Mouse (Mus musculus) midbrain, embryonic 11.5 days (tissue): ENCODE measurements around the gene Adcy5. TPM values are rescaled to one million over a fixed set of nuclear protein-coding genes. Genes with fewer than 3 reads are reported as not detected.
A peak's percentile ranks its signal among the peaks of the same experiment; 100 is the strongest.

Source experiments
- ATAC-seq: fragments of 200-750 bp; cut with Nextera tagmentation; 2 replicates; pipeline ENCODE4 v1.8.0; 2017; ENCODE audit warnings: moderate TSS enrichment, moderate library complexity; ENCODE audit not compliant: low FRiP score
- DNase-seq: peaks from one replicate; pipeline ENCODE4 v3.0.0; 2015; ENCODE audit warnings: low spot score; ENCODE audit errors: missing footprints
- H3K27ac ChIP-seq: fragments of 300-500 bp; sonication (generic); 2 replicates; pipeline ENCODE4 v1.5.1; 2014; ENCODE audit warnings: low read depth, low read length
- H3K27me3 ChIP-seq: fragments of 300-500 bp; sonication (generic); 2 replicates; pipeline ENCODE4 v1.6.1; 2014; ENCODE audit warnings: mild to moderate bottlenecking, low read length, moderate library complexity, mixed read lengths; ENCODE audit not compliant: control insufficient read depth, insufficient read depth
- H3K36me3 ChIP-seq: fragments of 300-500 bp; sonication (generic); 2 replicates; pipeline ENCODE4 v1.6.1; 2014; ENCODE audit warnings: mild to moderate bottlenecking, low read length, moderate library complexity, mixed read lengths; ENCODE audit not compliant: control insufficient read depth, insufficient read depth
- H3K4me1 ChIP-seq: fragments of 300-500 bp; sonication (generic); 2 replicates; pipeline ENCODE4 v1.6.1; 2014; ENCODE audit warnings: low read length; ENCODE audit not compliant: control insufficient read depth, insufficient read depth
- H3K4me2 ChIP-seq: fragments of 300-500 bp; sonication (generic); 2 replicates; pipeline ENCODE4 v1.6.1; 2014; ENCODE audit warnings: mild to moderate bottlenecking, moderate library complexity
- H3K4me3 ChIP-seq: fragments of 300-500 bp; sonication (generic); 2 replicates; pipeline ENCODE4 v1.5.1; 2014; ENCODE audit warnings: low read depth, low read length
- H3K9ac ChIP-seq: fragments of 300-500 bp; sonication (generic); 2 replicates; pipeline ENCODE4 v1.6.1; 2014; ENCODE audit warnings: low read length
- H3K9me3 ChIP-seq: fragments of 300-500 bp; sonication (generic); 2 replicates; pipeline ENCODE4 v1.6.1; 2016; ENCODE audit warnings: low read length; ENCODE audit not compliant: control insufficient read depth
- WGBS: fragments of 180-500 bp; shearing (Covaris S2); extraction: QIAGEN DNeasy Blood & Tissue Kit; methylation state at CpG from one replicate; pipeline ENCODE4 v1.1.7; 2014; 5-methylcytosine and 5-hydroxymethylcytosine counted together
- polyA plus RNA-seq: library from polyadenylated mRNA; unstranded; fragments of >200 nt; fragmentation: Nextera tagmentation; extraction: Ambion mirVana; gene quantifications from 2 replicates; pipeline ENCODE4 v1.2.1, GENCODE M21; 2014

Adcy5 gene
- polyA plus RNA-seq, 1 experiment from 2014 or later: 1.7 TPM

DNA sequence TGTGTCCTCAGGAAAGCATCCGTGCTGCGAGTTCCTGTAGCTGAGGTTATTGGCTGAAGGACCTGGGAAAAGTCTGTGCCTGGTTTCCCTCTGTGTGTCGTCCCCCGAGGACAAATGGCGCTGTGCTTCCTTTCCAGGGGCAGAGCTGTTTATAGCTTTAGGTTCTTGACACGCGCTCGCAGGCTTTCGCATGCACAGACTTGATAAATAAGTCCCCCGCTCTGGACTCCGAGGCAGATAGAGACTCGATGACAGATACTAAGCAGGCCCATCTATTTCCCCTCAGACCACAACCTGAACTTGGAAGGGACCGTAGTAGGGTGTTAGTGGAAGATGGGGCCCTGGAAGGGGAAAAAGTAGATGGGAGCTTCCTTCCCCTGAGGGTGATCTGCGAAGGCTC is 70.0 kb downstream of the Adcy5 start:
- 91% methylated on average over 14 of the region's 14 CpGs for WGBS
- ATAC-seq: no peak

DNA sequence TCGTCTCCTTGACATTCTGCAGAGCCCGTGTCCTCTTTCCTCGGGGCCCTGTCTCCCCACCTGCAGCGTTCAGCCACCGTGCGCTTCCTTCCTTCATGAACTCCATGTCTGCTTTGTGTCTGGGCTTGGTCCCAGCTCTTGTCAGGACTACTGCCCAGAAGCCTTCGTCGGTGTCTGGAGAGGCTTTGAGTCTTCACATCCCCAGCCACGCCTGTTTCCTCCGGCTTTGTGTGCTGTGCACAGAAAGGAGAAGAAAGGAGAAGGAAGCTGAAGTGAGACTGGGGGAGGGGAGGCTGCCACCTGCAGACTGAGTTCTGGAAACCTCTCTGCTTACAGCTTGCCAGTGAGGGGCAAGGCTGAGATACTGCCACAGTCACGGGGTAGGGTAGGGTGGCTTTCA is 74.9 kb downstream of the Adcy5 start:
- Histone ChIP-seq H3K9me3 (no peaks in the 10 kb centered on the region), H3K4me1 (peaks cover 10% of the 10 kb centered on the region), H3K4me3 (no peak overlapping the region), H3K36me3 (no peaks in the 10 kb centered on the region), H3K4me2 (no peak overlapping the region), H3K27me3 (no peaks in the 10 kb centered on the region), H3K9ac (no peak overlapping the region), H3K27ac (no peak overlapping the region)
- ATAC-seq (no peak), DNase-seq (no peak)
- 72% methylated on average over 11 of the region's 11 CpGs for WGBS

More for the DNA sequence above, 70.0 kb downstream of the Adcy5 start:
- H3K4me1 ChIP-seq: no peaks in the 10 kb centered on the region
- no peak for DNase-seq
- no peak overlapping the region for H3K9ac ChIP-seq
- H3K9me3 ChIP-seq: no peaks in the 10 kb centered on the region
- no peaks in the 10 kb centered on the region for H3K27me3 ChIP-seq
- H3K4me2 ChIP-seq: no peak overlapping the region
- H3K4me3 ChIP-seq: no peak overlapping the region
- H3K36me3 ChIP-seq: no peaks in the 10 kb centered on the region
- H3K27ac ChIP-seq: no peak overlapping the region

DNA sequence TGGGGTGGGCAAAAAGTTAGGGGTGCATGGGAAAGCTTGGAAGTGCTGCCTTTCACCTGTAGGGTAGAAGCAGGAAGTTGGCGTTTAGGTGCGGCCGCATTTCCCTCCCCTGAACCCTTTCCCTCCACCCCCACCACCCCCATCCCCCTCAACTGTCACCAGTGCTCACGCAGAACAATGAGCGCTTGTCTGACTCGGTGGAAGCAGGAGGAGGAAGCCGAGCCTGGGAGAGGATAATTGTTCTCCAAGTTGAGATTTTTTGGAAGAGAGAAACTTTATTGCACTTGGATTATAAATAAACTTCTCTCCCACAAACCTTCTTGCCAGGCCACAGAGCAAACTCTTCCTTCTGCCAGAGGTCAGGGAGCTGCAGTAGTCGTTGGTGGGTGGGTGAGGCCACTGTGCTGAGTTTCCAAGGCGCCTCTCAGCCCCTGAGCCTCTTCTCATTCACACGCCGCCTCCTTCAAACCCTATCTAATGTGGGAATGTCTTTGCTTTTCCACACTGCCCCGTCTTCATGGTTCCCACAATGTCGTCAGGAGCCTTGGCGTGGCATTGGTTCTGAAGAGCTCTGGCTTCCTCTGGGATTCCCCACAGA is 77.6 kb downstream of the Adcy5 start:
- ATAC-seq (no peak), DNase-seq (no peak)
- Histone ChIP-seq H3K9ac (peak overlapping the region; percentile 6; the same call in 1 of the 2 replicates), H3K27ac (no peak overlapping the region), H3K27me3 (no peaks in the 10 kb centered on the region), H3K4me1 (peaks cover 10% of the 10 kb centered on the region), H3K9me3 (no peaks in the 10 kb centered on the region), H3K4me3 (no peak overlapping the region), H3K4me2 (no peak overlapping the region), H3K36me3 (no peaks in the 10 kb centered on the region)
- 46% methylated on average over 14 of the region's 14 CpGs for WGBS

DNA sequence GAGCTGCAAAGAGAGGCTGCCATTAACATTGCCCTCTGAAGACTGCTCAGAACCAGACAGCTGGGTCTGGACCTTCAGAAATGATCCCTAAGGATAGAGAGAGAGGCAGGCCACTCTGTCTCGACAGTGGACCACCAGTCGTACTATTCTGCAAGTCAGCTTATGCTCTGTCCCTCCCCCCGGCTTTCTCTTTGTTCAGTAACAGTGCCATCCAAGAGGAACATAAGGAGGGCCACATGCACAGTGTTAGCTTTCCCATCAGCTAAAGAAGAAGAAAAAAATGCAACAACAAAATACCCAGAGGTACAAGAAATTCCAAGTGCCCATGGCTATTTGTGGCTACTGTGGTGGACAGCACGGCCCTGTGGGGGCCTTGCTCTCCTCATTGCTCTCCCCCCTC is 78.7 kb downstream of the Adcy5 start:
- H3K4me2 ChIP-seq: no peak overlapping the region

DNA sequence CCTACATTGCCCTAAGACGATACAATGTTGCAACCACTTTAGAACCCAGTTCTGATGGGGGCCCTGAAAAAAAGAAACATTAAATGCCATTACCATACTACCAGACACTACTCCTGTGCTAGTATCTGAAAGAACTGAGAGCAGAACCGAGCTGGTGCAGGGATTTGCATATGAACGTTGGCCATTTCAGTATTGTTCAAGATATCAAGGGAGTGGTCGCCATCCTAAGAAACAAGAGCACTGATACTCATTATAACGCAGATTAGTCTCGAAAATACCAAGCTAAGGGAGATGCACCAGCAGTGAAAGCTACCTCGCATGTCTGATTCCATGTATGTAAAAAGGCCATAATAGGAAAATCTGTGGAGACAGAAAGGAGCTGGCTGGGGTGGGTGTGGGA is 82.4 kb downstream of the Adcy5 start:
- H3K27ac ChIP-seq: no peak overlapping the region
- H3K9ac ChIP-seq: no peak overlapping the region
- DNase-seq: peak; percentile 64
- H3K4me3 ChIP-seq: no peak overlapping the region
- no peak for ATAC-seq
- H3K36me3 ChIP-seq: no peaks in the 10 kb centered on the region
- H3K4me1 ChIP-seq: peaks cover 15% of the 10 kb centered on the region
- 75% methylated on average over 7 of the region's 7 CpGs for WGBS
- H3K27me3 ChIP-seq: no peaks in the 10 kb centered on the region
- H3K4me2 ChIP-seq: no peak overlapping the region
- no peaks in the 10 kb centered on the region for H3K9me3 ChIP-seq

More for the DNA sequence above, 78.7 kb downstream of the Adcy5 start:
- no peak overlapping the region for H3K27ac ChIP-seq
- H3K9me3 ChIP-seq: no peaks in the 10 kb centered on the region
- peaks cover 10% of the 10 kb centered on the region for H3K4me1 ChIP-seq
- ATAC-seq (no peak), DNase-seq (peak; percentile 45)
- H3K4me3 ChIP-seq: no peak overlapping the region
- WGBS: 84% methylated on average over 4 of the region's 4 CpGs
- no peak overlapping the region for H3K9ac ChIP-seq
- no peaks in the 10 kb centered on the region for H3K27me3 ChIP-seq
- H3K36me3 ChIP-seq: no peaks in the 10 kb centered on the region

DNA sequence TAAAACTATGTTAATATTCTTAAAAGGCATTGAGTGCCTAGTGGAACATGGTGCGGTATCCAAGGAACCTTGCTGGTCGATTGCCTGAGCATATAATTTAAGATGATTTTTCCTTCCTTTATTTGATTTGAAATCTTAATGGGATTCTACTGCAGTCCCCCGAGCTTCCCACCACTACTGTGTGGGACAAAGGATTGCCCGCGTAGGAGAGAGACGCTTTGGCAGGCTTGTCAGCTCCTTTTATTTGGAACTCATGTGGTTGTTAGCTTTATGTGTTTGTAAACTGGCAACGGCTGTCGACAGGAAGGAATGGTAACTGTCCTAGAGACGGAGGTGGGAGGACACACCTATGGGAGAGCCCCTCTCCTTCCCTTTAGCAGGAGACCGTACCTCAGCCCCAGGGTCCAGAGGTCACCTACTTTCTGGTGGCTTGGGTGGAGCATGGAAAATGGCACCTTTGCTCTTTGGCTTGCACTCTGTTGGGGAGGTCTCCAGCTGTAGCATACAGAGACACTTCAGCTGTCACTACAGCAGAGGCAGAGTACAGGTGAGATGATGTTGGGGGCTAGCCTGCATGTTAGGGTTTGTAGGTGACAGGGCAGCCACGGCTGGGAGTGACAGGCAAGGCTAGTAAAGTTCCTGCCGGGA is 84.8 kb downstream of the Adcy5 start:
- Histone ChIP-seq H3K9me3 (no peaks in the 10 kb centered on the region), H3K36me3 (no peaks in the 10 kb centered on the region), H3K4me1 (peaks cover 9% of the 10 kb centered on the region; the same call in 1 of the 2 replicates), H3K9ac (no peak overlapping the region), H3K4me3 (no peak overlapping the region), H3K4me2 (no peak overlapping the region), H3K27ac (no peak overlapping the region), H3K27me3 (no peaks in the 10 kb centered on the region)
- 51% methylated on average over 12 of the region's 12 CpGs for WGBS
- ATAC-seq: no peak
- peak; percentile 82 for DNase-seq

DNA sequence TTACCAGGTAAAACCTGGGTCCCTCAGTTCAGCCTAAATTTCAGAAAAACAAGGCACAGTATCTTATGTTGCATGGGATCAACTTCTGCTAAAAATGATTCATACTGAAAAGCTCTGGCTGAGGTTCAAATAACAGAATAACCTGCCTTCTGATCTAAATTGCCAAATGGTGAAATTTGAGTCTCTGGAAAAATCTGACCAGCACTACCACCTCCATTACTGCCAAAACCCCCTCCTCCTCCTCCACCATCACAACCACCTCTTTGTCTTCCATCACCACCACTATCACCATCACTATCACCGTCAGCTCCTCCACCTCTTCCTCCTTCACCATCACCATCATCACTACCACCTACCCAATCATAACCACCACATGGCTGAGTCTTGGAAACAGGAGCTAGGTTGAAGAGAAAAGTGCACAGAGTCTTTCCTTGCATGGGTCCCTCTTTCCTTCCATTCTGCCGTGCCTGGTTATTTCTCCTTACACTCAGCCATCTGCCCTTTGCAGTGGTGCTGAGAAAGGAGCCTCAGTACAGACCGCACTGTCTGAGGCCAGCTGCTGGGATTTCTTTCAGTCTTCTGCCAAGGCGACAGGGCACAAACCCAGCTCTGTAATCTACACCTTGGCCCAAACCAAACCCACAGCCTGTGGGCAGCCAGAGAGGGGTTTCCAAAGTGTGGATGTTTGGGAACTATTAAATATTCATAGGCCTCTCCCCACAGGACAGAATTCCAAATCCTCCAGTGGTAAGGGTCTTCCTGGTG is 85.5 kb downstream of the Adcy5 start:
- Histone ChIP-seq H3K9ac (no peak overlapping the region), H3K27me3 (no peaks in the 10 kb centered on the region), H3K4me3 (no peak overlapping the region), H3K36me3 (no peaks in the 10 kb centered on the region), H3K4me1 (peaks cover 9% of the 10 kb centered on the region; the same call in 1 of the 2 replicates), H3K9me3 (no peaks in the 10 kb centered on the region), H3K4me2 (no peak overlapping the region), H3K27ac (no peak overlapping the region)
- ATAC-seq: no peak
- 84% methylated on average over 4 of the region's 4 CpGs for WGBS
- DNase-seq: peak; percentile 81

DNA sequence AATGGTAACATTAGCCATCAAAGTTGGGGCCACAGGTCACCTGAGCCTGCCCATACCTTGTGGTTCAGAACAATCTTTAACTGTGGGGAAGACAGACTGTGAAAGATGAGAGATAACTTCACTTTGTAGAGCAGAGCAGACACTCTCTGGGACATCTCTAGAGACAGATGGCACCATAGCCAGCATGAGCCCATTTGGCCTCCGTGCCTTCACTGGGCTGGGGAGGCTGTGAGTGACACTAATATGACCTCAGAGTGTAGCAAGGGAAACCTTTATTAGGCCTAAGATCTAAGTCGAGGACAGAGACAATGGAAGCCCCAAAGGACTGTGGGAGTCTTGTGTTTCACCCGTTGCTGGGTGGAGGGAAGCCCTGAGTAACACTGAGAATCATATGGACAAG is 92.7 kb downstream of the Adcy5 start:
- no peak for ATAC-seq
- H3K27me3 ChIP-seq: no peaks in the 10 kb centered on the region
- no peak overlapping the region for H3K27ac ChIP-seq
- H3K9ac ChIP-seq: no peak overlapping the region
- H3K9me3 ChIP-seq: no peaks in the 10 kb centered on the region
- no peak overlapping the region for H3K4me2 ChIP-seq
- WGBS: 53% methylated on average over 3 of the region's 3 CpGs
- H3K36me3 ChIP-seq: no peaks in the 10 kb centered on the region
- no peak overlapping the region for H3K4me3 ChIP-seq
- no peaks in the 10 kb centered on the region for H3K4me1 ChIP-seq
- DNase-seq: no peak

DNA sequence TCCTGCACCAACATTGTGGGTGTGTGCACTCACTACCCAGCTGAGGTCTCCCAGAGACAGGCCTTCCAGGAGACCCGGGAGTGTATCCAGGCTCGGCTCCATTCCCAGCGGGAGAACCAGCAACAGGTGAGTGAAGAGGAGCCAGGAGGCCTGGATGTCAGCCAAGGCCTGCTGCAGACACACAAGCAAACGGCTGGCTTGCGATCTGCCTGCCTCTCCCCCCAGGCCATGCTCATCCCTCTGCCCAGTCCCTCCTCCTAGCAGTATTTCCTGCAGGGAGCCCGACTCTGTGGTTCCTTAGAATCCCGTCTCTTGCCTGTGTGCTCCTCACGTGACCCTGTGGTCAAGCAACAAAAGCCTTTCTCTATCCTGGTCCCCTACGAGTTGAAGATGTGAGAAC is 94.1 kb downstream of the Adcy5 start:
- DNase-seq (no peak), ATAC-seq (no peak)
- Histone ChIP-seq H3K9ac (no peak overlapping the region), H3K9me3 (no peaks in the 10 kb centered on the region), H3K27me3 (no peaks in the 10 kb centered on the region), H3K4me2 (no peak overlapping the region), H3K4me3 (no peak overlapping the region), H3K27ac (no peak overlapping the region), H3K4me1 (no peaks in the 10 kb centered on the region), H3K36me3 (no peaks in the 10 kb centered on the region)
- 47% methylated on average over 9 of the region's 9 CpGs for WGBS
